22 mouse cellular contexts compared by ENCODE assay signal in genomic region chr1:166479503-166479902, GRCm38 (mm10). TPM values are rescaled to one million over a fixed set of nuclear protein-coding genes. Genes with fewer than 3 reads are reported as not detected.
DNase-seq lines count a peak whose midpoint lies in the region; ATAC-seq and TF ChIP-seq lines count a peak whose summit lies in the region.
"Had no signal": no experiment of that assay in that cellular context is flagged by ENCODE, and none has a peak within 500 bp of the region (broad histone marks: within the 10 kb centered on the region; RNA-seq: fewer than 3 reads in every experiment).

No protein-coding gene starts in this region.

- H3K4me1 ChIP-seq in CH12.LX (ENCODE audit: control insufficient read depth in 1 of 2, insufficient read depth in 2 of 2): peaks cover 0 to 15% of the 10 kb centered on the region in 2 experiments; a peak in 2 of 4 replicates
- H3K4me1 ChIP-seq in hindbrain, embryonic 14.5 days (replicated peaks; ENCODE audit: control insufficient read depth, insufficient read depth, low read length): no peaks in the 10 kb centered on the region

- peak; percentile 18 for DNase-seq in CH12.LX (ENCODE audit: extremely low read depth)
- no peak for DNase-seq in hindbrain, embryonic 14.5 days (ENCODE audit: low spot score)
- DNase-seq: adrenal gland, adult 2 months; adrenal gland, adult 8-10 months; adrenal gland, postnatal 10 days; adrenal gland, postnatal 14 days; adrenal gland, postnatal 25 days; adrenal gland, postnatal 36 days; B cell, adult 2 months; cerebellum, adult 11 months; cerebellum, adult 11-12 months; cerebellum, adult 18-20 months; cerebellum, adult 2 months; cerebellum, adult 8-10 months had no signal

- no peak for TF ChIP-seq CTCF in CH12.LX (conservative IDR thresholded peaks at IDR 0.05 in 1 of 2, IDR thresholded peaks at IDR 0.05 in 1 of 2; ENCODE audit: low read depth in 2 of 2, low read length in 2 of 2)

- TF ChIP-seq POLR2A in CH12.LX (IDR thresholded peaks at IDR 0.05; ENCODE audit: low read depth, low read length): no peak

- no peaks in the 10 kb centered on the region for H3K79me2 ChIP-seq in CH12.LX (replicated peaks; ENCODE audit: control insufficient read depth, extremely low read depth, insufficient read depth, poor library complexity, severe bottlenecking)

- H3K36me3 ChIP-seq in CH12.LX (replicated peaks in 1 of 2; ENCODE audit: control insufficient read depth in 1 of 2, insufficient read depth in 1 of 2, low read length in 1 of 2): no peaks in the 10 kb centered on the region
- no peaks in the 10 kb centered on the region for H3K36me3 ChIP-seq in hindbrain, embryonic 14.5 days (replicated peaks; ENCODE audit: control insufficient read depth, insufficient read depth)
- H3K36me3 ChIP-seq: G1E had no signal

- WGBS in hindbrain, embryonic 14.5 days: 91% methylated on average over 2 of the region's 2 CpGs

- no peak overlapping the region for H3K4me2 ChIP-seq in CH12.LX (ENCODE audit: insufficient read depth, low read depth, poor library complexity, severe bottlenecking)
- no peak overlapping the region for H3K4me2 ChIP-seq in hindbrain, embryonic 14.5 days (replicated peaks)

- H3K9me3 ChIP-seq in CH12.LX (replicated peaks; ENCODE audit: low read length): no peaks in the 10 kb centered on the region
- H3K9me3 ChIP-seq in hindbrain, embryonic 14.5 days (ENCODE audit: control insufficient read depth, low read length): no peaks in the 10 kb centered on the region

- H3K27ac ChIP-seq in CH12.LX (ENCODE audit: insufficient read depth, low read depth): no peak overlapping the region
- H3K27ac ChIP-seq in hindbrain, embryonic 14.5 days: no peak overlapping the region

- no peak overlapping the region for H3K4me3 ChIP-seq in CH12.LX (replicated peaks in 1 of 3; ENCODE audit: low read depth in 2 of 3, low read length in 2 of 3, poor library complexity in 1 of 3)
- no peak overlapping the region for H3K4me3 ChIP-seq in hindbrain, embryonic 14.5 days (replicated peaks; ENCODE audit: low read length)

- H3K27me3 ChIP-seq in CH12.LX (replicated peaks): no peaks in the 10 kb centered on the region
- H3K27me3 ChIP-seq in hindbrain, embryonic 14.5 days (ENCODE audit: control insufficient read depth, insufficient read depth, low read length): no peaks in the 10 kb centered on the region

- dilution Hi-C loops in CH12.LX (cut with MboI; ENCODE audit: extremely low pct_ligation_motif_present, extremely low pct_unique_long_range_greater_than_20kb, low sequenced_read_pairs): no loop called here

- no peak for TF ChIP-seq RAD21 in CH12.LX (IDR thresholded peaks at IDR 0.05; ENCODE audit: low read depth, low read length)

- in situ Hi-C loops in CH12.LX (cut with MboI; ENCODE audit: low pct_ligation_motif_present, low pct_unique_long_range_greater_than_20kb, low sequenced_read_pairs): no loop called here

- ATAC-seq in hindbrain, embryonic 14.5 days (ENCODE audit: low FRiP score): no peak
- ATAC-seq: activated CD4-positive, CD25-positive, alpha-beta regulatory T cell, adult 4 months; CD4-positive, CD25-positive, alpha-beta regulatory T cell, adult 4 months; Patski had no signal

- TF ChIP-seq EP300 in CH12.LX (IDR thresholded peaks at IDR 0.05; ENCODE audit: low read length): peak; percentile 58

- H3K9ac ChIP-seq in CH12.LX (ENCODE audit: insufficient read depth, low read depth): no peak overlapping the region
- H3K9ac ChIP-seq in hindbrain, embryonic 14.5 days: no peak overlapping the region

TF ChIP-seq in CH12.LX, 34 proteins besides CTCF, POLR2A, EP300 and RAD21:
- TF ChIP-seq CHD1 (IDR thresholded peaks at IDR 0.05; ENCODE audit: low read depth, low read length): no peak
- TF ChIP-seq RCOR1 (conservative IDR thresholded peaks at IDR 0.05; ENCODE audit: low read depth, low read length): 0 out of 2 replicates have a peak, but pooled peaks have one; percentile 25
- peak; percentile 74; the same call in 1 of the 2 replicates for TF ChIP-seq JUND (conservative IDR thresholded peaks at IDR 0.05; ENCODE audit: low read depth, low read length)
- no peak for TF ChIP-seq MAX (IDR thresholded peaks at IDR 0.05; ENCODE audit: low read length)
- TF ChIP-seq UBTF (IDR thresholded peaks at IDR 0.05; ENCODE audit: low read depth, low read length): no peak
- 0 out of 2 replicates have a peak, but pooled peaks have one; percentile 20 for TF ChIP-seq BHLHE40 (IDR thresholded peaks at IDR 0.05; ENCODE audit: low read depth, low read length)
- peak; percentile 36; the same call in 1 of the 2 replicates for TF ChIP-seq JUN (IDR thresholded peaks at IDR 0.05; ENCODE audit: insufficient read depth, low read depth, low read length)
- no peak for TF ChIP-seq USF2 (conservative IDR thresholded peaks at IDR 0.05; ENCODE audit: low read depth, low read length)
- peak; percentile 62; the same call in 1 of the 2 replicates for TF ChIP-seq IRF4 (IDR thresholded peaks at IDR 0.05; ENCODE audit: low read depth, low read length)
- no peak for TF ChIP-seq ZC3H11A (IDR thresholded peaks at IDR 0.05; ENCODE audit: low read depth, low read length)
- TF ChIP-seq MEF2A (IDR thresholded peaks at IDR 0.05; ENCODE audit: borderline replicate concordance, low read depth, low read length): no peak

RNA-seq across cellular contexts. Expression of gene Gm4846, which starts 17.9 kb away (rescaled TPM):
- total RNA-seq in CH12.LX (2012; rRNA removed) (not detected in 2 replicates), CH12.LX (2014; rRNA removed) (not detected in 2 replicates)
- polyA plus RNA-seq in CH12.LX (2012; ENCODE audit: insufficient read length, low read depth): not detected in 2 replicates
- not detected in 2 replicates for polyA plus RNA-seq in hindbrain, embryonic 14.5 days (2014; fragmentation: Nextera tagmentation; extraction: Ambion mirVana)
- total RNA-seq: adrenal gland, adult 8-10 months; adrenal gland, postnatal 10 days; adrenal gland, postnatal 14 days; adrenal gland, postnatal 25 days; ES-E14; G1E; MEL had no signal
- polyA plus RNA-seq: activated CD4-positive, CD25-positive, alpha-beta regulatory T cell, adult 4 months; adrenal gland, adult 2 months; brain, embryonic 14.5 days; C2C12; CD4-positive, CD25-positive, alpha-beta regulatory T cell, adult 4 months; cerebellum, adult 2 months; G1E; Patski had no signal
